ENCODE assay signal across 9 mouse cellular contexts in genomic region chr8:86578076-86578475, GRCm38 (mm10). TPM values are rescaled to one million over a fixed set of nuclear protein-coding genes. Genes with fewer than 3 reads are reported as not detected.
DNase-seq lines count a peak whose midpoint lies in the region; ATAC-seq and TF ChIP-seq lines count a peak whose summit lies in the region.
"Had no signal": no experiment of that assay in that cellular context is flagged by ENCODE, and none has a peak within 500 bp of the region (broad histone marks: within the 10 kb centered on the region; RNA-seq: fewer than 3 reads in every experiment).

No protein-coding gene starts in this region.

- H3K27ac ChIP-seq in hindbrain, embryonic 16.5 days (ENCODE audit: low read depth, low read length): no peak overlapping the region
- H3K27ac ChIP-seq in hindbrain, embryonic 13.5 days: no peak overlapping the region
- H3K27ac ChIP-seq in lung, postnatal 0 days (ENCODE audit: low read length): no peak overlapping the region

- DNase-seq in brain, embryonic 14.5 days (ENCODE audit: low read depth): peak; percentile 90
- DNase-seq in frontal cortex, postnatal 25 days (ENCODE audit: low spot score in 2 of 2): peak; percentile 37 to 42
- DNase-seq in kidney, postnatal 25 days: peak; percentile 58 to 71
- DNase-seq in lung, postnatal 0 days (ENCODE audit: low spot score): peak; percentile 14
- no peak for DNase-seq in MN1 (ENCODE audit: low spot score)

- TF ChIP-seq POLR2A in brain, embryonic 14.5 days (IDR thresholded peaks at IDR 0.05; ENCODE audit: borderline replicate concordance, extremely low read depth, insufficient read depth, insufficient read length, poor library complexity, severe bottlenecking): no peak

- TF ChIP-seq EP300 in lung, postnatal 0 days (IDR thresholded peaks at IDR 0.05): no peak

- ATAC-seq in hindbrain, embryonic 16.5 days: no peak
- ATAC-seq in hindbrain, embryonic 13.5 days (ENCODE audit: low FRiP score): no peak
- peak; percentile 16; the same call in 1 of the 2 replicates for ATAC-seq in lung, postnatal 0 days
- no peak for ATAC-seq in megakaryocyte-erythroid progenitor cell, adult 5-6 weeks (replicated peaks; ENCODE audit: low FRiP score, low TSS enrichment, poor library complexity, severe bottlenecking)

- WGBS in hindbrain, embryonic 16.5 days: 41% methylated on average over 9 of the region's 9 CpGs
- 56% methylated on average over 9 of the region's 9 CpGs for WGBS in hindbrain, embryonic 13.5 days
- WGBS in lung, postnatal 0 days: 23% methylated on average over 9 of the region's 9 CpGs

- H3K4me3 ChIP-seq in hindbrain, embryonic 16.5 days (ENCODE audit: low read length): no peak overlapping the region
- H3K4me3 ChIP-seq in hindbrain, embryonic 13.5 days: no peak overlapping the region
- H3K4me3 ChIP-seq in lung, postnatal 0 days (ENCODE audit: low read depth, low read length): no peak overlapping the region

- no peak overlapping the region for H3K9ac ChIP-seq in hindbrain, embryonic 16.5 days (ENCODE audit: low read depth, low read length)
- no peak overlapping the region for H3K9ac ChIP-seq in hindbrain, embryonic 13.5 days
- H3K9ac ChIP-seq in lung, postnatal 0 days (replicated peaks; ENCODE audit: low read depth): no peak overlapping the region

- peaks cover 8% of the 10 kb centered on the region; the same call in 1 of the 2 replicates for H3K4me1 ChIP-seq in hindbrain, embryonic 16.5 days (ENCODE audit: control insufficient read depth, insufficient read depth, low read depth, low read length)
- H3K4me1 ChIP-seq in hindbrain, embryonic 13.5 days (replicated peaks): peaks cover 8% of the 10 kb centered on the region; the same call in 1 of the 2 replicates
- H3K4me1 ChIP-seq in lung, postnatal 0 days (ENCODE audit: insufficient read depth, low read depth, low read length): 0 out of 2 replicates have a peak, but pooled peaks cover 4% of the 10 kb centered on the region

- no peaks in the 10 kb centered on the region for H3K9me3 ChIP-seq in hindbrain, embryonic 16.5 days (ENCODE audit: control insufficient read depth, low read length)
- H3K9me3 ChIP-seq in hindbrain, embryonic 13.5 days: no peaks in the 10 kb centered on the region
- H3K9me3 ChIP-seq in lung, postnatal 0 days (ENCODE audit: low read length): no peaks in the 10 kb centered on the region
- H3K9me3 ChIP-seq: G1E had no signal

- no peaks in the 10 kb centered on the region for H3K27me3 ChIP-seq in hindbrain, embryonic 16.5 days (replicated peaks; ENCODE audit: control insufficient read depth, insufficient read depth, low read length)
- H3K27me3 ChIP-seq in hindbrain, embryonic 13.5 days: no peaks in the 10 kb centered on the region
- H3K27me3 ChIP-seq in lung, postnatal 0 days (replicated peaks; ENCODE audit: insufficient read depth, low read length): no peaks in the 10 kb centered on the region

- H3K36me3 ChIP-seq in hindbrain, embryonic 16.5 days (ENCODE audit: control insufficient read depth, insufficient read depth, low read length): no peaks in the 10 kb centered on the region
- H3K36me3 ChIP-seq in hindbrain, embryonic 13.5 days: no peaks in the 10 kb centered on the region
- no peaks in the 10 kb centered on the region for H3K36me3 ChIP-seq in lung, postnatal 0 days (ENCODE audit: insufficient read depth, low read length)
- H3K36me3 ChIP-seq: G1E had no signal

- TF ChIP-seq CTCF in brain, embryonic 14.5 days (IDR thresholded peaks at IDR 0.05; ENCODE audit: borderline replicate concordance, extremely low read depth, insufficient read depth, insufficient read length): no peak
- TF ChIP-seq CTCF in lung, postnatal 0 days (IDR thresholded peaks at IDR 0.05): no peak

- peak overlapping the region; percentile 3; the same call in 1 of the 2 replicates for H3K4me2 ChIP-seq in hindbrain, embryonic 16.5 days (ENCODE audit: low read length)
- no peak overlapping the region for H3K4me2 ChIP-seq in hindbrain, embryonic 13.5 days
- no peak overlapping the region for H3K4me2 ChIP-seq in lung, postnatal 0 days (replicated peaks; ENCODE audit: low read depth, low read length)

RNA-seq across cellular contexts. Expression of gene Abcc12, which starts 2.4 kb away (rescaled TPM):
- polyA plus RNA-seq in hindbrain, embryonic 16.5 days (2015; fragmentation: Nextera tagmentation; extraction: Ambion mirVana): 0.20 and 0.26 TPM in 2 replicates
- 0.08 TPM in 2 replicates for polyA plus RNA-seq in hindbrain, embryonic 13.5 days (2015; fragmentation: Nextera tagmentation; extraction: Ambion mirVana)
- 0.23 and 0.52 TPM in 2 replicates for polyA plus RNA-seq in brain, embryonic 14.5 days (2012; rRNA removed)
- polyA plus RNA-seq in lung, postnatal 0 days (2015; fragmentation: Nextera tagmentation; extraction: Ambion mirVana): 0.30 and 0.39 TPM in 2 replicates
- not detected in 2 replicates for total RNA-seq in megakaryocyte-erythroid progenitor cell, adult 5-6 weeks (2014; fragmentation: Nextera tagmentation)
- total RNA-seq in megakaryocyte-erythroid progenitor cell, adult 5-6 weeks (2017): not detected in 2 replicates

RNA-seq across cellular contexts. Expression of gene Lonp2, which starts 45.8 kb away (rescaled TPM):
- 91.5 and 93.5 TPM in 2 replicates for polyA plus RNA-seq in hindbrain, embryonic 16.5 days (2015; fragmentation: Nextera tagmentation; extraction: Ambion mirVana)
- polyA plus RNA-seq in hindbrain, embryonic 13.5 days (2015; fragmentation: Nextera tagmentation; extraction: Ambion mirVana): 92.4 and 93.1 TPM in 2 replicates
- polyA plus RNA-seq in brain, embryonic 14.5 days (2012; rRNA removed): 45.2 and 53.5 TPM in 2 replicates
- polyA plus RNA-seq in lung, postnatal 0 days (2015; fragmentation: Nextera tagmentation; extraction: Ambion mirVana): 37.9 and 48.9 TPM in 2 replicates
- total RNA-seq in megakaryocyte-erythroid progenitor cell, adult 5-6 weeks (2014; fragmentation: Nextera tagmentation): 45.0 and 53.9 TPM in 2 replicates
- 76.4 and 77.0 TPM in 2 replicates for total RNA-seq in megakaryocyte-erythroid progenitor cell, adult 5-6 weeks (2017)
